Mouse (Mus musculus): ENCODE data around the gene Tigit.

The Tigit gene

GRCm38 (mm10) chr16:43663978-43664579 is at the start of gene Tigit:
Tigit (minus strand) TSS chr16:43664146.
- no peak for DNase-seq (ENCODE audit: low spot score)

GRCm38 (mm10) chr16:43711361-43711760 is 47.4 kb upstream of the Tigit start:
- no peak for DNase-seq (ENCODE audit: low spot score)

- DNase-seq (ENCODE audit: low spot score), result no peak
These were observed 46.7 kb upstream of the Tigit start for GRCm38 (mm10) chr16:43710651-43711050.

GRCm38 (mm10) chr16:43710134-43710475 is 46.2 kb upstream of the Tigit start:
- no peak for DNase-seq (ENCODE audit: low spot score)

- no peak for DNase-seq (ENCODE audit: low spot score)
These were observed 45.6 kb upstream of the Tigit start for GRCm38 (mm10) chr16:43709432-43710133.

GRCm38 (mm10) chr16:43709062-43709413 is 45.1 kb upstream of the Tigit start:
- no peak for DNase-seq (ENCODE audit: low spot score)

GRCm38 (mm10) chr16:43708335-43709061 is 44.6 kb upstream of the Tigit start:
- no peak for DNase-seq (ENCODE audit: low spot score)

- DNase-seq (ENCODE audit: low spot score), result no peak
These were observed 38.0 kb upstream of the Tigit start for GRCm38 (mm10) chr16:43701765-43702504.

- no peak for DNase-seq (ENCODE audit: low spot score)
These were observed 36.6 kb upstream of the Tigit start for GRCm38 (mm10) chr16:43700575-43700974.

- DNase-seq (ENCODE audit: low spot score), result no peak
These were observed 35.0 kb upstream of the Tigit start for GRCm38 (mm10) chr16:43698735-43699649.

GRCm38 (mm10) chr16:43697772-43698171 is 33.8 kb upstream of the Tigit start:
- no peak for DNase-seq (ENCODE audit: low spot score)

GRCm38 (mm10) chr16:43695852-43696251 is 31.9 kb upstream of the Tigit start:
- DNase-seq (ENCODE audit: low spot score), result no peak

- DNase-seq (ENCODE audit: low spot score), result no peak
These were observed 30.2 kb upstream of the Tigit start for GRCm38 (mm10) chr16:43694104-43694503.

GRCm38 (mm10) chr16:43692611-43693010 is 28.7 kb upstream of the Tigit start:
- no peak for DNase-seq (ENCODE audit: low spot score)

- DNase-seq (ENCODE audit: low spot score), result no peak
These were observed 27.8 kb upstream of the Tigit start for GRCm38 (mm10) chr16:43691741-43692140.

GRCm38 (mm10) chr16:43690912-43691311 is 27.0 kb upstream of the Tigit start:
- DNase-seq (ENCODE audit: low spot score), result no peak

GRCm38 (mm10) chr16:43690211-43690690 is 26.3 kb upstream of the Tigit start:
- no peak for DNase-seq (ENCODE audit: low spot score)

GRCm38 (mm10) chr16:43687968-43688367 is 24.0 kb upstream of the Tigit start:
- no peak for DNase-seq (ENCODE audit: low spot score)

GRCm38 (mm10) chr16:43674400-43674799 is 10.5 kb upstream of the Tigit start:
- no peak for DNase-seq (ENCODE audit: low spot score)

GRCm38 (mm10) chr16:43672697-43673096 is 8.8 kb upstream of the Tigit start:
- DNase-seq (ENCODE audit: low spot score), result no peak

- DNase-seq (ENCODE audit: low spot score), result no peak
These were observed 8.0 kb upstream of the Tigit start for GRCm38 (mm10) chr16:43671972-43672371.
